18 mouse cellular contexts compared by ENCODE assay signal in the genomic region with DNA sequence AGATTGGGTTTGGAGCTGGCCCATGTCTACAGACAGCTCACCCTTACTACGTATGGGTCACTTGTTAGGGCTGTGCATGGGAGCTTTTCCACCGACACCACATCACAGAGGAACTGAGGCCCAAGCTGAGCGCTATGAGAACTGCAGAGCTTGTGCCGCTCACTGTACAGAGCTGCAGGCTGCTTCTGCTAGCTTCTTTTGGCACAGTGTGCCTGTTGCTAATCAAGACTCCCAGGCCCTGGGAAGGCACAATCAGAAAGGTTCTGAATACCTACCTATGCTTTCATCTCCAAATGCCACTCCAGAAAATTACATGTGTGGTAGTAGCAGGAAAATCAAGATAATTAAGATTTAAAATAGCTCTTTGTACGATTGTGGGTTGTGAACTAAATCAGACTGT.
DNase-seq lines count a peak whose midpoint lies in the region; ATAC-seq and TF ChIP-seq lines count a peak whose summit lies in the region.
"Had no signal": no experiment of that assay in that cellular context is flagged by ENCODE, and none has a peak within 500 bp of the region (broad histone marks: within the 10 kb centered on the region; RNA-seq: fewer than 3 reads in every experiment).

No protein-coding gene starts in this region.

- no peak overlapping the region for H3K4me2 ChIP-seq in forebrain, embryonic 14.5 days (ENCODE audit: low read length)
- H3K4me2 ChIP-seq in forebrain, embryonic 12.5 days, result no peak overlapping the region
- no peak overlapping the region for H3K4me2 ChIP-seq in midbrain, embryonic 15.5 days
- no peak overlapping the region for H3K4me2 ChIP-seq in midbrain, embryonic 14.5 days (ENCODE audit: low read length)
- no peak overlapping the region for H3K4me2 ChIP-seq in forebrain, postnatal 0 days (ENCODE audit: low read depth)
- H3K4me2 ChIP-seq: hindbrain, embryonic 12.5 days had no signal

- no peak for ATAC-seq in forebrain, embryonic 14.5 days
- no peak for ATAC-seq in forebrain, embryonic 12.5 days (ENCODE audit: low FRiP score)
- 0 out of 2 replicates have a peak, but pooled peaks have one; percentile 58 for ATAC-seq in midbrain, embryonic 15.5 days (replicated peaks)
- no peak for ATAC-seq in midbrain, embryonic 14.5 days (ENCODE audit: low FRiP score, low TSS enrichment)
- peak; percentile 94 for ATAC-seq in forebrain, postnatal 0 days
- ATAC-seq: hindbrain, embryonic 16.5 days; inflammation-experienced regulatory T-cells, adult 6 months had no signal

- H3K9ac ChIP-seq in forebrain, embryonic 14.5 days (ENCODE audit: low read length), result no peak overlapping the region
- H3K9ac ChIP-seq in forebrain, embryonic 12.5 days, result no peak overlapping the region
- H3K9ac ChIP-seq in midbrain, embryonic 15.5 days, result no peak overlapping the region
- no peak overlapping the region for H3K9ac ChIP-seq in midbrain, embryonic 14.5 days (replicated peaks; ENCODE audit: low read length)
- H3K9ac ChIP-seq in forebrain, postnatal 0 days, result no peak overlapping the region
- H3K9ac ChIP-seq: hindbrain, embryonic 12.5 days had no signal

- H3K27me3 ChIP-seq in forebrain, embryonic 14.5 days (replicated peaks; ENCODE audit: control insufficient read depth, insufficient read depth, low read length), result no peaks in the 10 kb centered on the region
- no peaks in the 10 kb centered on the region for H3K27me3 ChIP-seq in forebrain, embryonic 12.5 days
- H3K27me3 ChIP-seq in midbrain, embryonic 15.5 days (replicated peaks), result no peaks in the 10 kb centered on the region
- no peaks in the 10 kb centered on the region for H3K27me3 ChIP-seq in midbrain, embryonic 14.5 days (ENCODE audit: control insufficient read depth, insufficient read depth, low read length)
- H3K27me3 ChIP-seq in forebrain, postnatal 0 days (ENCODE audit: insufficient read depth, low read length), result no peaks in the 10 kb centered on the region
- H3K27me3 ChIP-seq: hindbrain, embryonic 12.5 days had no signal

- no peaks in the 10 kb centered on the region for H3K9me3 ChIP-seq in forebrain, embryonic 14.5 days (replicated peaks; ENCODE audit: control insufficient read depth, low read length)
- no peaks in the 10 kb centered on the region for H3K9me3 ChIP-seq in forebrain, embryonic 12.5 days
- no peaks in the 10 kb centered on the region for H3K9me3 ChIP-seq in midbrain, embryonic 15.5 days
- no peaks in the 10 kb centered on the region for H3K9me3 ChIP-seq in midbrain, embryonic 14.5 days (ENCODE audit: control insufficient read depth, low read length)
- H3K9me3 ChIP-seq in forebrain, postnatal 0 days (ENCODE audit: low read length), result no peaks in the 10 kb centered on the region
- H3K9me3 ChIP-seq: embryonic facial prominence, embryonic 10.5 days; heart, embryonic 10.5 days; hindbrain, embryonic 12.5 days had no signal

- H3K4me3 ChIP-seq in forebrain, embryonic 14.5 days (ENCODE audit: low read depth, low read length), result no peak overlapping the region
- H3K4me3 ChIP-seq in forebrain, embryonic 12.5 days (replicated peaks), result no peak overlapping the region
- no peak overlapping the region for H3K4me3 ChIP-seq in midbrain, embryonic 15.5 days
- no peak overlapping the region for H3K4me3 ChIP-seq in midbrain, embryonic 14.5 days (replicated peaks; ENCODE audit: low read depth, low read length)
- H3K4me3 ChIP-seq in forebrain, postnatal 0 days (ENCODE audit: low read depth, low read length), result no peak overlapping the region
- H3K4me3 ChIP-seq: embryonic facial prominence, embryonic 10.5 days; heart, embryonic 10.5 days; hindbrain, embryonic 12.5 days had no signal

- no peak overlapping the region for H3K27ac ChIP-seq in forebrain, embryonic 14.5 days (ENCODE audit: low read depth, low read length)
- no peak overlapping the region for H3K27ac ChIP-seq in forebrain, embryonic 12.5 days
- H3K27ac ChIP-seq in midbrain, embryonic 15.5 days, result peak overlapping the region; percentile 48; the same call in 1 of the 2 replicates
- H3K27ac ChIP-seq in midbrain, embryonic 14.5 days (replicated peaks; ENCODE audit: low read depth, low read length), result no peak overlapping the region
- no peak overlapping the region for H3K27ac ChIP-seq in forebrain, postnatal 0 days (ENCODE audit: low read depth, low read length)
- H3K27ac ChIP-seq: embryonic facial prominence, embryonic 10.5 days; heart, embryonic 10.5 days; hindbrain, embryonic 12.5 days had no signal

- H3K36me3 ChIP-seq in forebrain, embryonic 14.5 days (ENCODE audit: control insufficient read depth, insufficient read depth, low read length), result no peaks in the 10 kb centered on the region
- no peaks in the 10 kb centered on the region for H3K36me3 ChIP-seq in forebrain, embryonic 12.5 days (replicated peaks)
- H3K36me3 ChIP-seq in midbrain, embryonic 15.5 days (replicated peaks), result no peaks in the 10 kb centered on the region
- no peaks in the 10 kb centered on the region for H3K36me3 ChIP-seq in midbrain, embryonic 14.5 days (ENCODE audit: control insufficient read depth, insufficient read depth, low read length)
- H3K36me3 ChIP-seq in forebrain, postnatal 0 days (ENCODE audit: insufficient read depth), result no peaks in the 10 kb centered on the region
- H3K36me3 ChIP-seq: embryonic facial prominence, embryonic 10.5 days; heart, embryonic 10.5 days; hindbrain, embryonic 12.5 days had no signal

- DNase-seq in forebrain, embryonic 14.5 days (ENCODE audit: low spot score), result peak; percentile 35
- no peak for DNase-seq in midbrain, embryonic 14.5 days
- peak; percentile 67 for DNase-seq in brain, adult 2 months (ENCODE audit: low read depth, low spot score)
- peak; percentile 51 for DNase-seq in forebrain, postnatal 0 days
- DNase-seq in gastrocnemius, postnatal 25 days, result no peak
- DNase-seq: adrenal gland, postnatal 14 days; cerebellum, adult 2 months; cerebellum, postnatal 10 days; heart, adult 18-20 months; heart, postnatal 10 days; heart, postnatal 4 days had no signal

- H3K4me1 ChIP-seq in forebrain, embryonic 14.5 days (ENCODE audit: control insufficient read depth, insufficient read depth, low read length), result no peaks in the 10 kb centered on the region
- H3K4me1 ChIP-seq in forebrain, embryonic 12.5 days, result no peaks in the 10 kb centered on the region
- H3K4me1 ChIP-seq in midbrain, embryonic 15.5 days, result peaks cover 4% of the 10 kb centered on the region
- H3K4me1 ChIP-seq in midbrain, embryonic 14.5 days (ENCODE audit: control insufficient read depth, insufficient read depth, low read length), result no peaks in the 10 kb centered on the region
- 0 out of 2 replicates have a peak, but pooled peaks cover 2% of the 10 kb centered on the region for H3K4me1 ChIP-seq in forebrain, postnatal 0 days (ENCODE audit: insufficient read depth)
- H3K4me1 ChIP-seq: embryonic facial prominence, embryonic 10.5 days; heart, embryonic 10.5 days had no signal

- TF ChIP-seq CTCF in forebrain, postnatal 0 days (IDR thresholded peaks at IDR 0.05; ENCODE audit: low read depth), result no peak

- 70% methylated on average over 5 of the region's 5 CpGs for WGBS in forebrain, embryonic 14.5 days
- 76% methylated on average over 5 of the region's 5 CpGs for WGBS in forebrain, embryonic 12.5 days
- WGBS in midbrain, embryonic 15.5 days, result 61% methylated on average over 5 of the region's 5 CpGs
- WGBS in midbrain, embryonic 14.5 days, result 82% methylated on average over 5 of the region's 5 CpGs
- 57% methylated on average over 5 of the region's 5 CpGs for WGBS in forebrain, postnatal 0 days

Comparison
In these comparisons a context has a peak if more than half of its experiments do, and no peak if none do; other contexts are left out.
1. ATAC-seq: peak in midbrain, embryonic 15.5 days (single experiment) and forebrain, postnatal 0 days (single experiment); none in forebrain, embryonic 14.5 days (single experiment), forebrain, embryonic 12.5 days (single experiment) and midbrain, embryonic 14.5 days (single experiment).
2. DNase-seq: peak in forebrain, embryonic 14.5 days (single experiment), brain, adult 2 months (single experiment) and forebrain, postnatal 0 days (single experiment); none in midbrain, embryonic 14.5 days (single experiment) and gastrocnemius, postnatal 25 days (single experiment).